Mouse (Mus musculus) NIH3T3 (cell line): ENCODE data around the gene Gtf2a1.
"Not testable (repeated sequence)": the region's sequence is repeated elsewhere in the genome, so short reads cannot be mapped to it uniquely, and the experiment has no call there.

ENCODE experiments used
- DNase-seq: peaks from one replicate; pipeline ENCODE4 v3.0.0-alpha.2; 2012; ENCODE audit warnings: low read depth

Gene Gtf2a1

GRCm38 (mm10) chr12:91589847-91590690 lies at the start of gene Gtf2a1:
Gene Gtf2a1 (minus strand): TSS chr12:91590487.
- DNase-seq, result peak; percentile 99

- peak; percentile 73 for DNase-seq
Observed at GRCm38 (mm10) chr12:91638351-91638750, 48.1 kb upstream of the Gtf2a1 start.

- DNase-seq, result no peak
Observed at GRCm38 (mm10) chr12:91637136-91637909, 47.0 kb upstream of the Gtf2a1 start.

GRCm38 (mm10) chr12:91626482-91626881 lies 36.2 kb upstream of the Gtf2a1 start:
- DNase-seq, result peak; percentile 12

- DNase-seq, result peak; percentile 48
Observed at GRCm38 (mm10) chr12:91625013-91625412, 34.7 kb upstream of the Gtf2a1 start.

- DNase-seq, result no peak
Observed at GRCm38 (mm10) chr12:91609425-91609824, 19.1 kb upstream of the Gtf2a1 start.

- DNase-seq, result no peak
Observed at GRCm38 (mm10) chr12:91607678-91608077, 17.4 kb upstream of the Gtf2a1 start.

GRCm38 (mm10) chr12:91606651-91607050 lies 16.4 kb upstream of the Gtf2a1 start:
- no peak for DNase-seq

- DNase-seq, result no peak
Observed at GRCm38 (mm10) chr12:91604600-91604999, 14.3 kb upstream of the Gtf2a1 start.

GRCm38 (mm10) chr12:91592128-91592527 lies 1.8 kb upstream of the Gtf2a1 start:
- no peak for DNase-seq

- no peak for DNase-seq
Observed at GRCm38 (mm10) chr12:91591191-91591590, 904 bp upstream of the Gtf2a1 start.

- DNase-seq, result peak; percentile 83
Observed at GRCm38 (mm10) chr12:91590716-91591115, 429 bp upstream of the Gtf2a1 start.

GRCm38 (mm10) chr12:91589542-91589846 lies 793 bp downstream of the Gtf2a1 start:
- no peak for DNase-seq

- peak; percentile 60 for DNase-seq
Observed at GRCm38 (mm10) chr12:91588670-91589541, 1.4 kb downstream of the Gtf2a1 start.

GRCm38 (mm10) chr12:91588176-91588669 lies 2.1 kb downstream of the Gtf2a1 start:
- peak; percentile 96 for DNase-seq

- DNase-seq, result no peak
Observed at GRCm38 (mm10) chr12:91587491-91588033, 2.7 kb downstream of the Gtf2a1 start.

GRCm38 (mm10) chr12:91587077-91587476 lies 3.2 kb downstream of the Gtf2a1 start:
- no peak for DNase-seq

GRCm38 (mm10) chr12:91585815-91586214 lies 4.5 kb downstream of the Gtf2a1 start:
- DNase-seq, result not testable (repeated sequence)

GRCm38 (mm10) chr12:91585206-91585605 lies 5.1 kb downstream of the Gtf2a1 start:
- DNase-seq, result no peak

GRCm38 (mm10) chr12:91583409-91583808 lies 6.9 kb downstream of the Gtf2a1 start:
- no peak for DNase-seq

GRCm38 (mm10) chr12:91582362-91583002 lies 7.8 kb downstream of the Gtf2a1 start:
- no peak for DNase-seq
